Mouse (Mus musculus): Measurements from ENCODE around the gene Tenm2. TPM values are rescaled to one million over a fixed set of nuclear protein-coding genes. Genes with fewer than 3 reads are reported as not detected.

Gene Tenm2
- total and polyA plus RNA-seq, 3 experiments: not detected

DNA sequence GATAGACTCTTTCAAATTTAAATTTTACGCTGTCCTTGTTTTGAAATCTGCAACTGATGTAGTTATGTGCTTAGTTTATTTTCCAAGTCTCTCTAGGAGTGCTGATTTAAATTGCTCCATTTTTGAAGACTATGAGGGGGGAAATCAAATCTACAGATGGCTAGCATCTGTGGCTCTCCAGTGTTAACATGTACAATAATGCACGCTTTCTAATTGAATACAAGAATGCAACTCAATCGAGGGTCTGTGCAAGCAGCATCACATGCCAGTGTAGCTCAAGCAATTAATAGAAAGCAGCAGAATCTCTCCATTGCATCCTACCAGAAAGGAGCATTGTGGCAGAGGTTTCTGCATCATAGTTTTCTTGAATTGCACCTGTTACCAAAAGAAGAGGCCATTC lies 477.8 kb downstream of the Tenm2 start:
- no peaks in the 10 kb centered on the region for H3K4me1 ChIP-seq (ENCODE audit: control insufficient read depth in 1 of 2, insufficient read depth in 2 of 2, low read length in 2 of 2)
- H3K36me3 ChIP-seq (ENCODE audit: control insufficient read depth in 1 of 2, insufficient read depth in 2 of 2, low read length in 2 of 2): no peaks in the 10 kb centered on the region
- H3K27ac ChIP-seq (ENCODE audit: control insufficient read depth, low read depth, low read length): no peak overlapping the region
- H3K9me3 ChIP-seq (replicated peaks; ENCODE audit: insufficient read depth, low read length): no peaks in the 10 kb centered on the region
- no peak for DNase-seq (ENCODE audit: low read depth, low spot score)
- no peak overlapping the region for H3K9ac ChIP-seq (ENCODE audit: control insufficient read depth, low read depth, low read length, poor library complexity, severe bottlenecking)
- no peak overlapping the region for H3K4me3 ChIP-seq (ENCODE audit: control insufficient read depth in 1 of 2, insufficient read depth in 1 of 2, low read depth in 2 of 2, low read length in 2 of 2)
- TF ChIP-seq TAL1 (IDR thresholded peaks at IDR 0.05; ENCODE audit: low read length) (no peak), MAFK (IDR thresholded peaks at IDR 0.05; ENCODE audit: borderline replicate concordance, low read depth, low read length) (no peak), E2F4 (IDR thresholded peaks at IDR 0.05; ENCODE audit: borderline replicate concordance, low read depth, low read length) (no peak), EP300 (IDR thresholded peaks at IDR 0.05; ENCODE audit: low read depth in 1 of 2, low read length in 2 of 2) (no peak), ZNF384 (IDR thresholded peaks at IDR 0.05; ENCODE audit: low read depth, low read length) (no peak), JUND (IDR thresholded peaks at IDR 0.05; ENCODE audit: low read depth, low read length) (no peak), GATA1 (IDR thresholded peaks at IDR 0.05; ENCODE audit: low read depth, low read length) (no peak), MAZ (IDR thresholded peaks at IDR 0.05; ENCODE audit: low read depth, low read length) (no peak), ZMIZ1 (IDR thresholded peaks at IDR 0.05; ENCODE audit: low read depth, low read length) (no peak), RCOR1 (IDR thresholded peaks at IDR 0.05; ENCODE audit: low read depth, low read length) (no peak), NELFE (IDR thresholded peaks at IDR 0.05; ENCODE audit: low read depth, low read length) (no peak), HCFC1 (IDR thresholded peaks at IDR 0.05; ENCODE audit: low read depth, low read length) (no peak), UBTF (IDR thresholded peaks at IDR 0.05; ENCODE audit: borderline replicate concordance, insufficient read depth, low read depth, low read length) (no peak), USF1 (IDR thresholded peaks at IDR 0.05; ENCODE audit: low read depth, low read length) (no peak), SMC3 (IDR thresholded peaks at IDR 0.05; ENCODE audit: low read depth, low read length) (no peak), POLR2AphosphoS5 (IDR thresholded peaks at IDR 0.05; ENCODE audit: borderline replicate concordance, low read depth, low read length) (no peak)
- H3K27me3 ChIP-seq (ENCODE audit: control insufficient read depth in 1 of 2, insufficient read depth in 2 of 2, low read length in 2 of 2): no peaks in the 10 kb centered on the region
- no peaks in the 10 kb centered on the region for H3K79me2 ChIP-seq (ENCODE audit: control insufficient read depth, insufficient read depth, low read length, poor library complexity)

DNA sequence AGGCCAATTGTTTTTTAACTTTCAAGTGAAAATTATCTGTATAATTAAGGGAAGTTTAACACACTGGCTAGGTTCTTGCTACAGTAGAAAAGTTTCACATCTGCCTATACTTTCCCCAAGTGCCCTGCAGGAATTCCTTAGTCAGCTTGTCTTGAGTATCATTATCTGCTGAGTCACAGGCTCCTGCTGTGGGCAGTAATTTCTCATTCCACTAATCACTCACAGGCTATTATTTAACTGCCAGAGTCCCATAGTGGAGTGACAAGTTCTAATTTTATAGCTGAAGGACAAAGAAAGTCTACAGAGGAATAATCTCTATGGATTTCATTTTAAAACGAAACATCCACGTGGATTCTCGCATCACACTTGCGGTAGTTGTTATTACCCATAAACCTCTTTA lies 489.5 kb downstream of the Tenm2 start:
- Histone ChIP-seq H3K4me3 (ENCODE audit: control insufficient read depth in 1 of 2, insufficient read depth in 1 of 2, low read depth in 2 of 2, low read length in 2 of 2) (no peak overlapping the region), H3K27me3 (ENCODE audit: control insufficient read depth in 1 of 2, insufficient read depth in 2 of 2, low read length in 2 of 2) (no peaks in the 10 kb centered on the region), H3K9me3 (replicated peaks; ENCODE audit: insufficient read depth, low read length) (no peaks in the 10 kb centered on the region), H3K4me1 (ENCODE audit: control insufficient read depth in 1 of 2, insufficient read depth in 2 of 2, low read length in 2 of 2) (no peaks in the 10 kb centered on the region), H3K27ac (ENCODE audit: control insufficient read depth, low read depth, low read length) (no peak overlapping the region), H3K9ac (ENCODE audit: control insufficient read depth, low read depth, low read length, poor library complexity, severe bottlenecking) (no peak overlapping the region), H3K79me2 (ENCODE audit: control insufficient read depth, insufficient read depth, low read length, poor library complexity) (no peaks in the 10 kb centered on the region), H3K36me3 (ENCODE audit: control insufficient read depth in 1 of 2, insufficient read depth in 2 of 2, low read length in 2 of 2) (no peaks in the 10 kb centered on the region)
- TF ChIP-seq TCF12 (IDR thresholded peaks at IDR 0.05; ENCODE audit: low read depth, low read length) (no peak), MAX (IDR thresholded peaks at IDR 0.05; ENCODE audit: low read length) (no peak), EP300 (IDR thresholded peaks at IDR 0.05; ENCODE audit: low read depth in 1 of 2, low read length in 2 of 2) (no peak), MYB (IDR thresholded peaks at IDR 0.05; ENCODE audit: low read depth, low read length) (no peak), GABPA (IDR thresholded peaks at IDR 0.05; ENCODE audit: low read depth, low read length) (no peak), POLR2AphosphoS2 (IDR thresholded peaks at IDR 0.05; ENCODE audit: low read length) (no peak), ETS1 (IDR thresholded peaks at IDR 0.05; ENCODE audit: low read depth, low read length) (no peak), USF1 (IDR thresholded peaks at IDR 0.05; ENCODE audit: low read depth, low read length) (no peak)
- no peak for DNase-seq (ENCODE audit: low read depth, low spot score)

All from MEL (cell line).